Mouse (Mus musculus): ENCODE data around the gene Hsf4. TPM values are rescaled to one million over a fixed set of nuclear protein-coding genes. Genes with fewer than 3 reads are reported as not detected.

Hsf4 gene
- polyA plus RNA-seq, 1 experiment from 2014 or later = not detected

DNA sequence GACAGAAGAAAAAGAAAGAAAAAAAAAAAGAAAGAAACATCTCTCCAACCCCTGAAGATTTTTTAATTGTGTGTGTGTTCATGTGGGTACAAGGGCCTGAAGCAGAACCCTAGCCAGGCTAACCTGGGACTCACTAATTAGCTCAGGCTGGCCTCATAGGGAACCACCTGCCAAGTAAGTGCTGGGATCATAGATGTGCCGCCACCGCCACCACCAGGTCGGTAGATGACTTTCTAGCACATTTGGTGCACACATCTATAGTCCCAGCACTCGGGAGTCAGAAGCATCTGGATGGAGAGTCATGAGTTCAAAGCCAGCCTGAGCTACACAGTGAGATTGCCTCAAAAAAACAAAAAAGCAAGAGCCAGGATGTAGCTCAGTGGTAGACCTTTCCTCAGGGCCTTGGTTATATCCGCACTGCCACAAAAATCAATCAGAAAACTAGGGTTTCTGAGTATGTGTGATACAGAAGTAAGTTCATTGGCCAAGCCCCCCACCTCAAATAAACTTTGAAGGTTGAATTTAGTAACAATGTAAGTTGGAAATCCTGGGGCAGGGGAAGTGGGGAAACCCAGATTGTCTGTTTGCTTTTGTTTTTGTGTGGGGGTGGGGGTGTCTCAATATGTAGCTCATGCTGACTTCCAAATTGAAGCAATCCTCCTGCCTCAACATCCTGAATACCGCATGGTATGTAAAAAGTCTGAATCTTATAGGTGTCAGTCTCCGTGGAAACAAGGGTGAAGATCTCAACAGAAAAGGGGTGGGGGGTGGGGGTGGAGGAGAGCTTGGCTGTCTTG, 12.1 kb upstream of the Hsf4 start:
- Histone ChIP-seq H3K4me1 (ENCODE audit: insufficient read depth) (peaks cover 43% of the 10 kb centered on the region), H3K4me3 (ENCODE audit: low read depth, low read length) (no peak overlapping the region), H3K27me3 (ENCODE audit: insufficient read depth, low read length) (peaks cover 14% of the 10 kb centered on the region), H3K27ac (ENCODE audit: low read depth) (no peak overlapping the region), H3K4me2 (ENCODE audit: low read depth, low read length) (no peak overlapping the region), H3K36me3 (replicated peaks; ENCODE audit: insufficient read depth, low read length) (peaks cover 8% of the 10 kb centered on the region; the same call in 1 of the 2 replicates), H3K9me3 (ENCODE audit: low read length) (no peaks in the 10 kb centered on the region), H3K9ac (replicated peaks) (no peak overlapping the region)
- 69% methylated on average over 7 of the region's 7 CpGs for WGBS (ENCODE audit: insufficient replicate concordance)
- no peak for DNase-seq
- ATAC-seq = no peak
- TF ChIP-seq EP300 (IDR thresholded peaks at IDR 0.05; ENCODE audit: low read depth) (no peak), CTCF (IDR thresholded peaks at IDR 0.05; ENCODE audit: low read depth) (no peak)

DNA sequence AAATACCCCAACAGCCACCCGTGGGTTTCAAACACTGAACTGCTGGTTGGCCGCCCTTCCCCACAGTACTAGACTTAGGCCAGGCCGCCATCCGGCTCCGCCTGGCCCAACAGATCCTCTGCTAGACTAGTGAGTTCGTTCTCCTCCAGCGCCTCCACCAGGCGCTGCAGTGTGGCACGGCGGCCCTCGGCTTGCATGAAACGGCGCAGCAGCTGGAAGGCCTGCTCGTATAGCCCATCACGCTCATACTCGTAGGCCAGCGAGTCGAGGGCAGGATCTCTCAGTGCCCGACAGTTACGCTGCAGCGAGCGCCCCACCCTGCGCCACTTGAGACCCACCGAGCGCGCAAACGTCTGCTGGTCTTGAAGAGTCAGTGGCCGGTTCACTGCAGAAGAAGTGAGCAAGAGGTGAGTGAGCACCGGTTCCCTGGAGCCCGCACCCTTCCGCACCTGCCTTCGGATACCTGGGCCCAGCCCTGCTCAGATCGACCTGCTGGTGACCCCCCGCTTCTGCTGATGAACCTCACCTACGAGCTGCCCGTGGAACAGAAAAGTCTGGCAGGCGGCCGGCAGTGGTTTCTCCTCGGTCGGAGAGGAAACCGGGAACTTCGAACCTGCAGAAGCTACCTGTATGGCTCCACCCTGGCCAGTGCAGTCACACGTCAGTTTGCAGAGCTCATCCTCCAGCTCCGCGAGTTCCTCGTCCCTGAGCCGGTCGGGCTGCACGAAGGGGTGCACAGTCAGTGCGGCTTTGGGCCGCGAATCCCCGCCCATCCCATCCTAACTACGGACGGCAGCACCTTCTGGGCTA, 10.5 kb upstream of the Hsf4 start:
- WGBS (ENCODE audit: insufficient replicate concordance) = 14% methylated on average over 55 of the region's 55 CpGs
- no peaks in the 10 kb centered on the region for H3K9me3 ChIP-seq (ENCODE audit: low read length)
- peak overlapping the region; percentile 32 for H3K4me3 ChIP-seq (ENCODE audit: low read depth, low read length)
- H3K9ac ChIP-seq (replicated peaks) = no peak overlapping the region; the same call in 1 of the 2 replicates
- peaks cover 45% of the 10 kb centered on the region for H3K4me1 ChIP-seq (ENCODE audit: insufficient read depth)
- peak; percentile 49 for DNase-seq
- H3K36me3 ChIP-seq (replicated peaks; ENCODE audit: insufficient read depth, low read length) = no peaks in the 10 kb centered on the region
- peak; percentile 5; the same call in 1 of the 2 replicates for ATAC-seq
- no peak overlapping the region for H3K27ac ChIP-seq (ENCODE audit: low read depth)
- H3K27me3 ChIP-seq (ENCODE audit: insufficient read depth, low read length) = peaks cover 14% of the 10 kb centered on the region
- TF ChIP-seq CTCF (IDR thresholded peaks at IDR 0.05; ENCODE audit: low read depth) (peak; percentile 26), EP300 (IDR thresholded peaks at IDR 0.05; ENCODE audit: low read depth) (no peak)
- peak overlapping the region; percentile 78 for H3K4me2 ChIP-seq (ENCODE audit: low read depth, low read length)

DNA sequence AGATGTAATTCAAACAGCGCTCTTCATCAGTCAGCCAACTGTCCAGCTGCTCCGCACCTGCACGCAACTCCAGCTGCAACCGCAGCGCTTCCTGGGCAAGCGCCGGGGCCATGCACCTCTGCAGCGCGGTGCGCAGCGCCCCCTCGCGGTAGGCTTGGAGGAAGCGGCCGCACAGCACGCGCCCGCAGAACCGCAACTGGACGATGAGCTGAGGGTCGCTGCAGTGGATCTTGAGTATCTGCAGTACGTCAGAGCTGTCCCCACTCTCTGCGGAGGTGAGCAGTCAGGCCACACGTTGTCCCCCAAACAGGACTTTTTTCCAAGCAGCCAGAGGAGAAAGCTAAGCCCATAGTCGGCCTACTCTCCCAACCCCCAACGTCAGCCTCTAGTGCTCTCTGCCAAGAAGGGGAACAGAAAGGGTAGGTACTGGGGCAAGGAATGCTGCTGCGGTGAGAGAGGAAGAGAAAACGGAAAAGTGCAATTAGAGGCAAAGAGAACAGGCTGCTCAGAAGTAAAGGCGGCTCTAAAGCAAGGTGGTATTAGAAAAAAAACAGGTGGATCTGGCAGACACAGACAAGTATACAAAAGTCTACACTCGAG, 9.8 kb upstream of the Hsf4 start:
- no peaks in the 10 kb centered on the region for H3K9me3 ChIP-seq (ENCODE audit: low read length)
- peaks cover 43% of the 10 kb centered on the region for H3K4me1 ChIP-seq (ENCODE audit: insufficient read depth)
- DNase-seq (peak; percentile 88), ATAC-seq (peak; percentile 51)
- WGBS (ENCODE audit: insufficient replicate concordance) = 2% methylated on average over 30 of the region's 30 CpGs
- H3K9ac ChIP-seq (replicated peaks) = no peak overlapping the region; the same call in 1 of the 2 replicates
- no peaks in the 10 kb centered on the region for H3K36me3 ChIP-seq (replicated peaks; ENCODE audit: insufficient read depth, low read length)
- H3K4me3 ChIP-seq (ENCODE audit: low read depth, low read length) = peak overlapping the region; percentile 32
- peaks cover 14% of the 10 kb centered on the region for H3K27me3 ChIP-seq (ENCODE audit: insufficient read depth, low read length)
- no peak for TF ChIP-seq EP300 (IDR thresholded peaks at IDR 0.05; ENCODE audit: low read depth)
- peak; percentile 100 for TF ChIP-seq CTCF (IDR thresholded peaks at IDR 0.05; ENCODE audit: low read depth)
- peak overlapping the region; percentile 78 for H3K4me2 ChIP-seq (ENCODE audit: low read depth, low read length)
- H3K27ac ChIP-seq (ENCODE audit: low read depth) = no peak overlapping the region

DNA sequence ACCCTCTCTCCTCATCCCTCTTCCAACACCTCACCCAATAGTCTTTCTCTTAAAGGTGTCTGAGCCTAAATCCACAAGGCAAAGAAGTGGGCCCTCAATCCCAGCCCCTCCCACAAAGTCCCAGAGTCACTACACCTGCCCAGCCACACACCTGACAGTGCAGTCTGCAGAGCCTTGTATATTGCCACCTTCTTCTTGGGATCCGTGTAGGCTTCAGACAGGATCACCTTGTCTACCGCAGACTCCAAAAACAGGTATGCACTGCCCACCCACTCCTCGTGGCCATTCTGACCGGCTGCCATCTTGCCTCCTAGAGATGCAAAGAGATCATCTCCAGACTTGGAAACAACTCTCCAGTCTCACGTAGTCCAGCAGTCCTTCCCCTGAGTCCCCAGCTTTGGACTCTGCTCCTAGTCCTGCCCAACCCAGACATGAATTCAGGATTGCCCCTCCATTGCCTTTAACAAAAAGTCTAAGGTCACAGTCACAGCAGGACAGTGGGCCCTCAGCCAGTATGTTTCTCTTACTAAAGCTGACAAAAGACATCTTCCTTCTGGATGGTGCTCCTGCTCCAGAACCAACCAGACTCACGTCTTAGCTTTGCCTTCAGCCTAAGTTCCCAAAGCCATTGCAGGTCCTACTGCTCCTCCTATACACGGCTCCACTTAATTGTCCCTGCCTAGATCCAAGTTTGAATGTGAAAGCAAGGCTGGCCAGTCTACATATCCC, 9.1 kb upstream of the Hsf4 start:
- ATAC-seq = no peak

DNA sequence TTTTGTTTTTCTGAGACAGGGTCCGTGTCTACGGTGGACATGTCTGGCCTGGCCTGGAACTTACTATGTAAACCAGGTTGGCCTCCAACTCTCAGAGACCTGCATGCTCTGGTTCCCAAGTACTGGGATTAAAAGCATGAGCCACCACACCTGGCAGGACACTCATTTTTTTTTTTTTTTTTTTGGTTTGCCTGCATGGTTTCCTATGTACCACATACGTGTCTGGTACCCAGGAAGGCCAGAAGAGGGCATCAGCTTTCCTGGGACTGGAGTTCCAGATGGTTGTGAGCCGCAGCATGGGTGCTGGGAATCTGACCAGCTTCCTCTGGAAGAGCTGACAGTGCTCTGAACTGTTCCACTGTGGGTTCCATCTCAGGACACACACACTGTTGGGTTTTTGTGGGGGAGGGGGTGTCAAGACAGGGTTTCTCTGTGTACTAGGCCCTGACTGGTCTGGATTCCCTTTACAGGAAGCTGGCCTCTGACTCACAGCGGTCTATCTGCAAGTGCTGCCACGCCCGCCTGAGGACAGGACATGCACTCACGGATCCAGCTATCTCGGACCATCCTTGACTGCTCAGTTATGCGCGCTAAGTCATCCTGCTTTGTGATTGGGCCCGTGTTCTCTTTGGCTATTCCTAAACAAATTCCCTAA, 8.1 kb upstream of the Hsf4 start:
- no peak for TF ChIP-seq EP300 (IDR thresholded peaks at IDR 0.05; ENCODE audit: low read depth)
- peak; percentile 13; the same call in 1 of the 2 replicates for TF ChIP-seq CTCF (IDR thresholded peaks at IDR 0.05; ENCODE audit: low read depth)
- Histone ChIP-seq H3K9me3 (ENCODE audit: low read length) (no peaks in the 10 kb centered on the region), H3K4me2 (ENCODE audit: low read depth, low read length) (no peak overlapping the region), H3K4me1 (ENCODE audit: insufficient read depth) (peaks cover 43% of the 10 kb centered on the region), H3K36me3 (replicated peaks; ENCODE audit: insufficient read depth, low read length) (no peaks in the 10 kb centered on the region), H3K27ac (ENCODE audit: low read depth) (no peak overlapping the region), H3K4me3 (ENCODE audit: low read depth, low read length) (no peak overlapping the region), H3K9ac (replicated peaks) (no peak overlapping the region), H3K27me3 (ENCODE audit: insufficient read depth, low read length) (peaks cover 14% of the 10 kb centered on the region)
- DNase-seq (no peak), ATAC-seq (no peak)
- 75% methylated on average over 12 of the region's 12 CpGs for WGBS (ENCODE audit: insufficient replicate concordance)

More for the DNA sequence above, 9.1 kb upstream of the Hsf4 start:
- Histone ChIP-seq H3K4me2 (ENCODE audit: low read depth, low read length) (peak overlapping the region; percentile 78; the same call in 1 of the 2 replicates), H3K4me3 (ENCODE audit: low read depth, low read length) (no peak overlapping the region), H3K9me3 (ENCODE audit: low read length) (no peaks in the 10 kb centered on the region), H3K27ac (ENCODE audit: low read depth) (no peak overlapping the region), H3K9ac (replicated peaks) (no peak overlapping the region), H3K4me1 (ENCODE audit: insufficient read depth) (peaks cover 44% of the 10 kb centered on the region), H3K27me3 (ENCODE audit: insufficient read depth, low read length) (peaks cover 14% of the 10 kb centered on the region), H3K36me3 (replicated peaks; ENCODE audit: insufficient read depth, low read length) (no peaks in the 10 kb centered on the region)
- no peak for TF ChIP-seq EP300 (IDR thresholded peaks at IDR 0.05; ENCODE audit: low read depth)
- TF ChIP-seq CTCF (IDR thresholded peaks at IDR 0.05; ENCODE audit: low read depth) = no peak
- DNase-seq = peak; percentile 13
- 71% methylated on average over 7 of the region's 7 CpGs for WGBS (ENCODE audit: insufficient replicate concordance)
